Mouse (Mus musculus): ENCODE results near the gene Lrig1.

The Lrig1 gene

DNA sequence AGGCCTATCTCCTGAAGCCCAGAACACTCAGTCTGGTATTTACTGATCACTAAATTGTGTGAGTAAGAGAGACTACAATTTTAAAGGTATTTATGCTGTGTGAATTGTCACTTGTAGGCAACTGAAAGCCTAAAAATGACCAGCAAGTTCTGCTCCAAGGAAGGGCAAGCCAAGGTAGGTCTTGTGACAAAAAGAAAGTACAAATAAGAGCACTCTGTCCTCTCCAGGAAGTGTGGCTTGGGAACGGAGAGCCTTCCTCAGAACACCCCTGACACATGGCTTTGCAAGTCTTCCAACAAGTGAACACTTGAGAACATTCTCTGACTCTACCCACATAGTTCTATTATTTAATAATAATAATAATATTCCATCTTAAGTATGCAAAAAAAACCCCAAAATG, 2.5 kb downstream of the Lrig1 start:
- DNase-seq: no peak

DNA sequence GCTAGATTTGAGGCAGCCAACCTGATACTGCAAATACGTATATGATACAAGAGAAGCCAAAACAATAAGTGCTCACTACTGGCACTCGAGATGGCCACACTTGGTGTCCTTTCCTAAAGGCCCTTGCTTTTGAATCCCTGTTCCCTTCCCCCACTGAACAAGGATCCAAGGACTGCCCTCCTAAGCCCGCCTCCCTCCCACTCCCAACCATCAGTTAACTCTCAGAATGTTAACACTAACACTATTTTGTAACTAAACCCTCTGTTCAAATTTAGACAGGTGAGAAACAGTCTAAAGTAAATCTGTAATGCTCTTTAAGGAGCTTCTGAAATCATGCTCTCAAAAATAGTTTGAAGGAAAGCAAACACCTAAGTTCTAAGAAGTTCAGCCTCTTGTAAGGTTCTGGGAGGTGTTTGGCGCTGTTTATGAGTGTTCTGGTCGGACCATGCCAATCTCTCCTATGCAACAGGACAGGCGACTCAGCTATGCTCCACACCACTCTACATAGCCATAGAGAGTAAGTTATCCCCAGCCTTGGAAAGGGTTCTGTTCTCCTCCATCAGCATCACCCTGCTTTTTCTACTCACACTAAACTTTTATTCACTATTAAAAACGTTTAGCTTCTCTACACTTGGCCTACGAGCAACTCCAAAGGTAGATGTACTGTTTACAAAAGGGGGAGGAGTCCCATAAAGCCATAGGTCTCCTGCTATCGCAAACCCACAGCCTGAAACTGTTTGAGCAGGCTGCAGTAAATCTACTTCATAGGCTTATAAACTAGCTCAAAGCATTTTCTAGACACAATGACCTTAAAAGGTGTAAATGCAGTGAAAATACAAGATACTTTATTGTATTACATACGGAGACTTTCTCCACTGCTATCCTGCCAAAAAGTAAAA, 3.5 kb downstream of the Lrig1 start:
- DNase-seq: no peak

DNA sequence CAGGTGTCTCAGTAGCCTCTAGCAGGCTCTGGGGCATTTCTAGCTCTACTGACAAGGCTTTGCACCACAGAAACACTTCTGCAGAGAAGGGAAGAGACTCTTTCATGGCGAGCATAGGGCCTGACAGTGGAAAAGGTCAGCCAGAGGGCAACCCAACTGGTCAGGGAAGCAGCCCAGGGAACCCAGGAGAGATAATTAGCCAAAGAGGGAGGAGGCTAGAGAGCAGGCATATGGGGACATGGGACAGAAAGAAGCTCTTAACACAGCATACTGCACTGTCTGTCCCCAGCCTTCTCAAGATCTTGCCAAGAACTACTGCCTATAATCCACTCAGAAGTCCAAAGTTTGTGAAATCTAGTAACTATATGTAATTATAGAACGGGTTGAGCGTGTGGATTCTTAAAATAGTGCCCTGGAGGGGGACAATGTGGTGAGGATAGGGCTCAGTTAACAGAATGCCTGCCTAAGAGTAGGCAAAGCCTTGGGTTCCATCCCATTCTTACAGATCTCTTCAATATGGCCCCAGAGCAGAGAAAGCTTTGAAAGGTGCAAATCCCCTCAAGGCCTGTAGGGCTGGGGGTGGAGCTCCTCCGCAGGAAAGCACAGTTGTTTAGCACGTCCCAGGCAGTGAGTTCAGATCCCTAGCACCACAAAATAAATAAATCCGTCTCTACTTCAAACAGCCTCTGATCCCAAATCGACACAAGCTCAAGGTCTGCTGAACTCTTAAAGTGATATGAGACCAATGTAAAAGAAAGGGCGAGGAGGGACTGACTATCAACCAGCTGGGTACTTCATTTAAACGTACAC, 4.6 kb downstream of the Lrig1 start:
- no peak for DNase-seq

DNA sequence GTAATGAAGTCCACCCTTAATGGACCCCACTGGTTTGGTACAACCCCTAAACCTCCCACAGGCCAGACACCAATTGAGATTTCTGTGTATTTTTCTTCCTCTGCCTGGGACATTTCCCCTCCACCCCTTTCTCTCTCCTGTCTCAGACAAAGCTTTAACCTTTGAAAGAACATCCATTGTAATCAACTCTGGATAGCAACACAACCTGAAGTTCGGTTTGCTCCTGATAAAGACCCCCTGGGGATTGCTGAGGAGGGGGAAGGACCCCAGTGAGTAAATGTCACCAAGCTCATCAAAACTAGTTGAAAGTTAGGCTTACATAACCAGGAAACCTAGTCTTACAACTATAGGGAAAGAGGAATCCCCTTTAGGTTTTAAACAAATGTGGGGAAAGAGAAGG, 5.5 kb downstream of the Lrig1 start:
- no peak for DNase-seq

DNA sequence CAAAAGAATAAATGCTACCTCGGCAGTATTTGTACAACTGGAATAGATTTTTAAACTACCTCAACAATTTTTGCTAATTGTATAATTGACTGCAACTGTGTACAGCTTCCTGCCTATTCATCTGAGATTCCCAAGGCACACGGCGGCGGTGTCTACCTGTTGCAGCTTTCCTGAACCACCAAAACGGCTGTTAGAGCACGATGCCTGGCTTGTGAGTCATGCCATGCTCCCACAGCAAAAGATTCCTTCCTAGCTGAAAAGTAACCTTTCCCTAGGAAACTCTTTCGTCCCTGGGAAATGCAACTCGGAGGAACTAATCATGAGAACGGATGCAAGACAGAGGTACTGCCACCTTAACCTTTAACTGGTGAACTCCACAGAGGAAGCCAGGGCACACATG, 6.9 kb downstream of the Lrig1 start:
- no peak for DNase-seq

DNA sequence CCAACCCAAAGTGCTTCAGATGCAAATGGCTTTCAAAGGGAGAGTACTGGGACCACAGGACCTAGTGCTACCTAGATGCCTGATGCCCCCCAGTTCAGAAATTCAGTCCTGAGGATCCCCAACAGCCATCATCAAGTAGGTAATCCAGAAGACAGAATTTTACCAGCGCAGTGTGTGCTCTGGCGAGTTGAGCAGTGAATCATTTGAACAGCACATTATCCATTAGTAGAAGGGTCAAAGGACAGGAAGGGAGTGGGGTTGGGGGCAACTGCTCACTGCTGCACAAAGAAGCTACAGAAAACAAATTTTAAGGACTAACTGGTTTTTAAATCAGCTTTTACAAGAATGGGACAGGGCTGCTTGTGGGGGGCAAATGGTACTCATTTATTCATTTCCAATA, 8.0 kb downstream of the Lrig1 start:
- DNase-seq: no peak

DNA sequence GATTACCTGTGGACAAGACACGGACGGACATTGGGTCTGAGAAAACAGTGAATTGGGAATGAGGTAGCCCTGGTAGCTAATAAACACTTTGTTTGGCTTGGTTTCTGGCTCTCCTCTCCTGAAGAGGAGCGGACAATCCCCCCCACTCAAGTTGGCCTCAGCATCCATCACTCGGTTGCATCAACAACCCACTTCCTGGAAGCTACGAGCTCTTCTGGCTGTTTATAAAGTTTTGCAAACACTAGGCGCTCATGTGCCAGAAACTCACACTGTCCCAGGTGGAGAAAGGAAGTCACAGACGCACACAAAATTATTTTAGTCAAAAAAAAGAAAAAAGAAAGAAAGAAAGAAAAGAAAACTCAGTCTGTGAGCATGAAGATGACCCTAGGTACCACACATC, 9.7 kb downstream of the Lrig1 start:
- peak in 1 of 2 experiments; percentile 46 for DNase-seq

DNA sequence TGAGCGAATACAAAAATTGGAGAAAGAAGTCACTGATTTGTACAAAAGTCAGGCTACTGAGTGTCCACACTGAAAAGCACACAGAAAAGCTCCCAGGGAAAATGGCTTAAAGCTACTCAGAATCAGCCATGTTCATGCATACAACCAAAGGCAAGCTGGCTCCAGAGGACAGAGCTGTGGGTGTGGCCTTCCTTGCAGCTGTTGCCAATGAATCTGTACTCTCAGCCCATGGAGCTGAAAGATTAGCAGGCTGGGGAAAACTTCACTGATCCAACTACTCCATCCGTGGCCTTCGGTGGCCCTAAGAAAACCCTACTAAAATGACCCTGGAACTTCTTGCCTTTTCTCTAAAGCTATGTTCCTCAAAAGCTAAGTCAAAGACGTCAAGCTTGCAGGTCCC, 11.2 kb downstream of the Lrig1 start:
- DNase-seq: no peak

DNA sequence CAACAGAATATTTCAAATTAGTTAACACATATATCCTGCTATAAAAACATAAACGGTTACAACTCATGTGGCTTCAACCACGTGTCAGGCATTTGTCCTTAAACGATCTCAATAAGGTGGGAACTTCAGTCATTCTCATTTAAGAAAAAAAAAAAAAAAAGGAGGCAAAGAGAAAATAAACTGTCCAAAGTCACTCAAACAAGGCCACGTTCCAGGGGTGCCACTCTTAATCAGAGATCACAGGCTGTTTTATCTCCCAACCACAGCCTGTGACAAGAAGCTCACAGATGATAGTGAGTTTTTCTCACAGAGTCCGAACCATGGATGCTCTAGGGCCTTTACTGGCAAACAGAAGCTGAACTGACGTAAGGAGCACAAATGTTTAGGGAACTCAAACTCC, 13.9 kb downstream of the Lrig1 start:
- no peak for DNase-seq

DNA sequence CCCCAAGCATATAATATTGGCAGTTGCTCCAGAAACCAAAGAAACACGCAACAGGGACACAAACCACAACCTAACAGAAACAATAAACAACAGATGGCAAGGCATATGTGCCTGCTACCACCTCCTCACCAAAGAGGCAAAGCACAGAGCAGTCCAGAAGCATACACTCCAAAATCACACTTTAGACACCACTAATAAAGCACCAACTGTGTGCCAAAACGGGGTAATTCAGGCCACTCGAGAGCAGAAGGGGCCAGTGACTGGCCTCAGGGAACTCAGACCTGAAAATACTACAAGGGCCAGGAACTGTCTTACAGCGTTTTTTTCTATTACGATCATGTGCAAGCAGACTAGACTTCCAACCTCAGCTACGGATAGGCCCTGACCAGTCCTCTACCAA, 14.3 kb downstream of the Lrig1 start:
- DNase-seq: no peak

DNA sequence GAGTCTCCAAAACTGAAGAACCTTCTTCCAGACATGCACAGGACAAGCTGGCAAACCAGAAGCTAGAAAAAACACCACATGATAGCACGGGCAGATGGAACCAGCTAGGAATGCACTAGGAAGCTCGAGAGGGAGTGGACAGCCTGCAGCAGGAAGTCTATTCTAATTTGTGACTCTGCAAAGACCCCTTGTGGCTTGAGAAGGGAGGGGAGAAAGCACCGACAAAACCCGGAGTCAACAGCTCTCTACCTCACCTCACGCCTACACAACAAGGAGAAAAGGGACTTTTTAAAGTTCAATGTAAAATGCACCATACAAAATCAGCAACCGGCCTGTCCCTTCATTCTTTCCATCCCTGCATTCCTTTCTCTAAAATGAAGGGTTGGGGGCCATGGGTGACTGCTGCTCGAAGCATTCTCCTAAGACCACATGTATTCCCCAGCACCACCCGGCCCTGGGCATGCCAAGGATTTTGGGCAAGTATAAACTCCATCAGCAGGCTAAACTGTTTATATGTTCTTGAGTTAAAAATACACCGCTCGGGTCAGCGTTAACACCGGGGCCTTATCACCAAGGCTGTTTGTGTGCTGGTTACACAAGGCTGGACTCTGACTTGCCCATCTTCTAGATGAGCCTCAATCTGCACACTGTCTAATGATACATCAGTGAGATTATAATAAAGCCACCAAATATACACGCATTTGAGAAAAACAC, 15.0 kb downstream of the Lrig1 start:
- peak in 1 of 2 experiments; percentile 48 for DNase-seq

DNA sequence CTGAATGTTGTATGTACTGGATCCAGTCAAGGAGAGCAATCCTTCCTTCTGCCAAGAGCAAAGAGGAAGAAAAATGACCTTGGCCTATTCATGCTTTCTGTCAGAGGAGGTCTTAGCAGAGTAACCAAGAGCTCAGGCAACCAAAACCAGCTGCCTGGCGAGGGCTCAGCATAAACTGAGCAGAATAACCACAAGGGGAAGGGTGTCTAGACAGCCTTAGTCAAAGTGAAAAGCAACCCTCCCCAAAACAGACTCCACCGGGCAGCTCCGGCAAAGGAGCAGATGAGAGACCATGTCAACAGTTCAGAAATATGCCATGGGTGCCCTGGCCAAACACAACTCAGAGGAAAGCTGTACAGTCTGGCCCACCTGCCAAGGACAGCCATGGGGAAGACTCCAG, 16.3 kb downstream of the Lrig1 start:
- peak; percentile 45 to 54 for DNase-seq

DNA sequence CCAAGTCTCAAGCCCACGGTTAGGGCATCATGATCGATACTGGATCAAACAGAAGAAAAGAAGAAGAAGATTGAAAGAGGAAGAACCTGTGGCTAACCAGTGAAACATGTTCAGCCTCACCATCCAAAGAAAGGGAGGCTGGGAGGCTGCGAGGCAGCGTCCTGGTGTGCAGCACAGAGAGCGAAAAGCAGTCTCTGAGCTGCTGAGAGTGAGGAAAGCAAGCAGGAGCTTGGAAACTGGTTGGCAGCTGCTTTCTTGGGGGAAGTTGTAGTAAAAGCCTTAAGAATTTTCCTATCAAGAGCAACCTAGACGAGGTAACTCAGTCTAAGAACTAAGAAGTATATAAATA, 17.7 kb downstream of the Lrig1 start:
- DNase-seq: no peak

DNA sequence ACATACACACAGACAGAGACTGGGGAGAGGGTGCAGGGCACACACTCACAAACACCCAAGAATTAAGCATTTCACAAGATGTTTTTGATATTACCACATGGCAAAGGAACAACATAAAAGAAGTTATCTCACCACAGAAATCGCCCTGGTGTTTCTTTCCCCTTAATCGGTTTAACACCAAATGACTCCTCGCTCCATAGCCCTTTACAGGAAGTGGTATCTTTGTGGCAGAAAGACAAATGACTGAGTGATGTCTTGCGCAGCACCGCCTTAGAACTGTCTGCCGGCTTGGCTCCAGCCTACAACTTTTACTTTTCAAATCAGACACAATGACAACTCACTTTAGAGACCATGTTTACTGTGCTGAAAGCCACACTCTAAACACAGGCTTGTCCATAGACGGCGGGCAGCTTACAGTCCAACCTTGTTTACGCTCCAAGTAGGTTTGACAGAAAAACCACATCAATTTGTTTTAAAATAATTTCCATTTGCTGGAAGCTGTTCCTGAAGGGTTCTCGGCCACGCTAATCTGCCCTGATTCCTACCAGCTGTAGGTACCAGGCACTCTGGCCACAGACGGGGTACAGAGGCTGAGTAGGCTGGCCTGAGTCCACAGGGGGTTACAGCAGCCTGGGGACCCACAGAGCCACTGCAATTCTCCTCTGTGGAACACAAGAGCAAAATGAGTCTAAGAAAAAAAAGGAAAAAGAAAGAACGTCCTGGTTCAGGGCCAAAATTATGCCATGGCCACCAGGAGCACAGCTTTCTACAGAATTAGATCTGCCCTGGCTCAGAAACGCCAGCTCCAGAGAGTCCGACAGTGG, 18.3 kb downstream of the Lrig1 start:
- DNase-seq: peak; percentile 43 to 53

DNA sequence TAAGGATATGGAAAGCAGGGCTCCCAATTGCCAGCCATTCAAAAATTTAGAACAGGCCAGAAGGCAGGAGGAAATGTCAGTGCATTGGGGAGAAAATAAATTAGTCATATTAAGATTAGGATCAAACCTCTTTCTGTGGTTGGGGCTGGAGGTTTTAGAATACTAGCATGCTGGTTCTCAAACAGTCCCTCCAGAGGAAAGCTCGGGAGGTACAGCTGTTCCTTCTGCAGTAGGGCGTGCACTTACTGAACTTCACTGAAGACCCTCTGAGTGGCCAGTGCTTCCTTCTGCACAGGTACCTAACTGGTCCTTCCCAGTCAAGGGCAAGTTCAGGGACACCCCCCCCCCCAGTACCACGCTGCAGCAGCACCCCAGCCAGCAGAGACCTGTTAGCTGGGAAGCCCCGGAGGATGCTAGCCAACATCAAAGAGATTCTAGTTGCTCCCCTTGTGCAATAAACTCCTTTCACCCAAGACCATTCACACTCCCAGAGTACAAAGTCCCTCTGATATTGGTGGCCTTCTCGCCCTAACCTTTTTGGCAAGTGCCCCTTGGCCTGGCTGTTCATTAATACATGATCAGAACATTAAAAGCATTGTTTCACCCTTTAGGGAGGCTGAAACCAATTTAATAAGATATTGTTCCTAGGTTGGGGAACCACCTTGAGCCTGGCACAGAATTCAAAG, 19.1 kb downstream of the Lrig1 start:
- DNase-seq: no peak

DNA sequence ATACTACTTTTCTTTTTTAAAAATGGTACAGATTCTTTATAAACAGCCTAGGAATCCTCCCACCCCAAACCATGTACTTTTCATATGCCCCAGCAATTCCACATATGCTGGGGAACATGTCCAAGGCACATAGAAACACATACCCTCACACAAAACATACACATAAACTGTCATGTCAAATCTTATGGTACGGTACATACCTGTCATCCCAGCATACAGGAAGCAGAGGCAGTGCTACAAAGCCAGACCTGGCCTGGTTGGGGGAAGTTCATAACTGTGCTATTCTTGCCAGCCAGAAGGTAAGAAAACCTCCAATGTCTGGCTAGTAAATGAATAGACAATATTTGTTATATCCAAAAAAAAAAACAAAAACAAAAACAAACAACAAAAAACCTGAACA, 20.7 kb downstream of the Lrig1 start:
- no peak for DNase-seq

DNA sequence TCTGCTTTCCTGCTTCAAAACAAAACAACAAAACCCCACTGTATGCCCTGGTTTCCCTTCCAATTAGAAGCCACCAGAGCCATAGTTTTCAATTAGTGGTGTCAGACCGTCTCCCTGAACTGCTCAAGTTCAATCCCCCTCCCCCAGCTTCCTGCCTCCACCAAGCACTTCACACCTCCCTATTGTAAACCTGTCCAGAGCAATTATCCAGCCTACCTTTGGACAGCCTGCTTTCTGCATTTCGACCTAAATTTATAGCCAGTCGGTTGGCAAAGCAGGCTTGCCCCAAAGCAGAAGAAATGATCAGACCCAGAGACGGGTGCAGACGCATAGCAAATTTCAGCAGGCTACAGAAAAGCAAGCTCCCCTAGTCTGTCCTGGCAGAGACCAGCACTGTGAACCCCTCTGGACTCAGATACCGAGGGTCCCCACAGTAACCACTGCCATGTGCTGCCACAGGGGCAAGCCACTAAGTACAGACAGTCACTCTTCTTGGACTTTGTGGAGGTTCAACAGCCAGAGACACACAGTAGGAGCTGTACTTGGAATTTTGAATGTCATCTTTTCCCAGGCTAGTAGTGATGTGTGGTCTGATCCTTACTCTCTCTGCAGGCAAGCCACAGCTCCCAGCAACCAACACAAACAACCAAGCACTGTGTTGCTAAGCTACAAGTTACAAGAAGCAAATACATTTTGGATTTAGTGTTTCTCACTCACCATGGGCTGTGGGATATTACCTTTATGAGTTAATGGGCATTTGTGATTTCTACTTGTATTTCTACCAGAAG, 21.4 kb downstream of the Lrig1 start:
- DNase-seq: no peak

DNA sequence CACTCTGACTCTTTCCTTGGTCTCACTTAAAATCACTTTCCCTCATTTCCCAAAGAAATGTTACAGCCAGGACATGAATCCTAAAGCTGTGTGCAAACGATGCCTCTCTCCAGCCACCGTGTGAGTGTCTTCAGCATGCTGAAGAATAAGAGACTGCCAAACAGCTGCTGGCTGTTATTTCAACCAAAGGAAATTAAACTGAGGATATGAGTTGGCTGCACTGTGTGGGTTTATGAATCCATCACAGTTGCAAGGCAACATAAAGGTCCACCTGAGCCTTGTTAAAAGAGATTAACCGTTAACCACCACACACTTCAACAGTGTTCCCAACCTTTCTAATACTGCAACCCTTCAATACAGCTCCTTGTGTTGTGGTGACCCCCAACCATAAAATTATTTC, 22.5 kb downstream of the Lrig1 start:
- DNase-seq: no peak

DNA sequence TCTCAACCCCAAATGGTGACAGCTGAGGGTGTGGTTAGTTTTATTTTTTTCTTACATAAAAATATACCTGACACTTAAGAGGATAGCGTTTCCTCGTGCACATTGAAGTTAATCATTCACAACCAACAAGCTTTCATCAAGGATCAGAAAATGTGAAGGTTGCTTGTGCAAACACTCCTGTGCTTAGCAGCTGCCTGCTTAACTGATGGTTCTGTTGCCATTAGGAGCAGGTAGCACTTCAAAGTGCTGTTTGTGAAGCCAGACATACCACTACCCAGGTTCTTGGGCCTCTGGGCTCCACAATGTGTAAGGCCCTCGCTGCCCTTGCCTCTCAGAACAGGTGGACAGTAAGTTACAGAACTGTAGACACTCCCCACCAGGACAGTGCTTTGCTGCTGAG, 23.1 kb downstream of the Lrig1 start:
- DNase-seq: no peak

DNA sequence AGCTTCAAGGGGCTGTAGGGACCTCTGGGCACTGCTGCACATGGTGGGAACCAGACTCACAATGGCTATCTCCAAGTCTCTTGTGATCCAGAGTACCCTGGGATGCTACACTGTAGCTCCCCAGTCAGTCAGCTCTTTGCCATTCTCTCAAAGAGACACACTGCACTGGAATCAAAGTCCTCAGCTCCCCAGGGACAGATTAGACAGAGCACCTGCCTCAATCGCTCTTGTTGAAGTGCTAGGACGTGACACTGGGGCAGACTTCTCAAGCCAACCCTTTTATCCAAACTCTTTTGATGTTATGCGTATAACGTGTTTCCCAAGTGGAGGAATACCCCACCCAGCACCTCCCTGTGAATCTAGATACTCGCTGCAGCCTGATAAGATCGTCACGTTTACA, 23.7 kb downstream of the Lrig1 start:
- no peak for DNase-seq

DNA sequence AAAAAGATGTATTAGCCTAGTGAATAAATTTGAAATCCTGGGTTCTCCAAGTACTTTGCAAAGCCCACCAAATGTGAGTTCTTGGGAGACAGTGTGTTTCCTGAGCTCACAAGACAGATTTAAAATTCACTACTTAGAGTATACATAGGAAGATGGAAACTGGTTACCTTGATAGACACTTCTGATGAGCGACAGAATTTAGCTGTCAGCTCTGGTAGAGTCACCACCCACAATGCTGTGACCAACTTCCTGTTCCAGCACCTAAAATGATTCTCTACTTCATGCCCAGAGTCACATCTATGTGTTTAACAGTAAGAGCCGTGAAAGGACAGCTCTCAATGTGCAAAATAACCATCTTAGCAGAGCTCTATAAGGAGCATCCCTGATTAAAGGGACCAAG, 27.5 kb downstream of the Lrig1 start:
- DNase-seq: no peak

Data from thymus, postnatal 36 days (tissue).